Mouse (Mus musculus) frontal cortex, postnatal 10 days (tissue): ENCODE measurements around the gene Fkbp10.
A peak's percentile ranks its signal among the peaks of the same experiment; 100 is the strongest.

Source experiments
- DNase-seq, 2 experiments: peaks; one replicate each; pipeline ENCODE4 v3.0.0; 2022; ENCODE audit warnings: low spot score in 2 of 2, mixed read lengths in 1 of 2

Gene Fkbp10

GRCm38 (mm10) chr11:100411736-100412135 lies 3.8 kb upstream of the Fkbp10 start:
- no peak for DNase-seq

GRCm38 (mm10) chr11:100413541-100413940 lies 2.0 kb upstream of the Fkbp10 start:
- DNase-seq, result no peak

GRCm38 (mm10) chr11:100414021-100414913 lies 1.2 kb upstream of the Fkbp10 start, which contains the start of gene P3h4:
Gene P3h4 (minus strand): TSS chr11:100414836.
- peak in 1 of 2 experiments; percentile 76 for DNase-seq

- no peak for DNase-seq
These were observed 6.0 kb downstream of the Fkbp10 start for GRCm38 (mm10) chr11:100421537-100421936.

GRCm38 (mm10) chr11:100423836-100424235 lies 8.3 kb downstream of the Fkbp10 start:
- no peak for DNase-seq

- DNase-seq, result peak in 1 of 2 experiments; percentile 56
These were observed 10.4 kb downstream of the Fkbp10 start for GRCm38 (mm10) chr11:100425851-100426250.

- no peak for DNase-seq
These were observed 11.3 kb downstream of the Fkbp10 start for GRCm38 (mm10) chr11:100426820-100427219.

- DNase-seq, result no peak
These were observed 13.2 kb downstream of the Fkbp10 start for GRCm38 (mm10) chr11:100428612-100429199.

- DNase-seq, result no peak
These were observed 14.6 kb downstream of the Fkbp10 start for GRCm38 (mm10) chr11:100430052-100430451.

- no peak for DNase-seq
These were observed 16.5 kb downstream of the Fkbp10 start for GRCm38 (mm10) chr11:100432002-100432401.

GRCm38 (mm10) chr11:100435678-100436246 lies 20.3 kb downstream of the Fkbp10 start:
- DNase-seq, result no peak

GRCm38 (mm10) chr11:100437901-100438300 lies 22.4 kb downstream of the Fkbp10 start:
- DNase-seq, result no peak

GRCm38 (mm10) chr11:100440691-100441522 lies 25.4 kb downstream of the Fkbp10 start:
- DNase-seq, result peak; percentile 72 to 84

GRCm38 (mm10) chr11:100441797-100442196 lies 26.3 kb downstream of the Fkbp10 start, which contains the start of the genes Nt5c3b and Klhl10:
Gene Nt5c3b (minus strand): TSS chr11:100441808.
Gene Klhl10 (plus strand): TSS chr11:100441917.
- no peak for DNase-seq

- no peak for DNase-seq
These were observed 27.1 kb downstream of the Fkbp10 start for GRCm38 (mm10) chr11:100442625-100443024.

- DNase-seq, result no peak
These were observed 41.8 kb downstream of the Fkbp10 start for GRCm38 (mm10) chr11:100457247-100457646.

GRCm38 (mm10) chr11:100457711-100458110 lies 42.2 kb downstream of the Fkbp10 start:
- DNase-seq, result no peak

GRCm38 (mm10) chr11:100462699-100463098 lies 47.2 kb downstream of the Fkbp10 start:
- DNase-seq, result no peak

- DNase-seq, result no peak
These were observed 49.8 kb downstream of the Fkbp10 start for GRCm38 (mm10) chr11:100465229-100465792.

GRCm38 (mm10) chr11:100465833-100466232 lies 50.3 kb downstream of the Fkbp10 start:
- no peak for DNase-seq
